Mouse (Mus musculus) limb, embryonic 13.5 days (tissue): ENCODE measurements around the gene Cisd2. TPM values are rescaled to one million over a fixed set of nuclear protein-coding genes. Genes with fewer than 3 reads are reported as not detected.

Source experiments
- ATAC-seq: fragments of 200-750 bp; cut with Nextera tagmentation; 2 replicates; pipeline ENCODE4 v1.8.0; 2017; ENCODE audit warnings: low read depth, moderate number of reproducible peaks, moderate TSS enrichment; ENCODE audit not compliant: low FRiP score
- H3K27ac ChIP-seq: fragments of 300-500 bp; sonication (generic); 2 replicates; pipeline ENCODE4 v1.5.1; 2015; ENCODE audit warnings: inconsistent platforms, mild to moderate bottlenecking, moderate library complexity
- H3K27me3 ChIP-seq: fragments of 300-500 bp; sonication (generic); 2 replicates; pipeline ENCODE4 v1.6.1; 2015; ENCODE audit warnings: mild to moderate bottlenecking, inconsistent platforms
- H3K36me3 ChIP-seq: fragments of 300-500 bp; sonication (generic); 2 replicates; pipeline ENCODE4 v1.6.1; 2015; ENCODE audit warnings: inconsistent platforms, mild to moderate bottlenecking, moderate library complexity
- H3K4me1 ChIP-seq: fragments of 300-500 bp; sonication (generic); 2 replicates; pipeline ENCODE4 v1.6.1; 2015; ENCODE audit warnings: inconsistent platforms
- H3K4me2 ChIP-seq: fragments of 300-500 bp; sonication (generic); replicated peaks from 2 replicates; pipeline ENCODE4 v1.6.1; 2015; ENCODE audit warnings: inconsistent platforms, mild to moderate bottlenecking, moderate library complexity
- H3K4me3 ChIP-seq: fragments of 300-500 bp; sonication (generic); 2 replicates; pipeline ENCODE4 v1.5.1; 2015; ENCODE audit warnings: moderate library complexity, mild to moderate bottlenecking, inconsistent platforms
- H3K9ac ChIP-seq: fragments of 300-500 bp; sonication (generic); 2 replicates; pipeline ENCODE4 v1.6.1; 2015; ENCODE audit warnings: mild to moderate bottlenecking, inconsistent platforms
- H3K9me3 ChIP-seq: fragments of 300-500 bp; sonication (generic); 2 replicates; pipeline ENCODE4 v1.6.1; 2016; ENCODE audit warnings: inconsistent platforms
- WGBS: fragments of 180-500 bp; shearing (Covaris S2); methylation state at CpG from one replicate; pipeline ENCODE4 v1.1.7; 2015; 5-methylcytosine and 5-hydroxymethylcytosine counted together
- polyA plus RNA-seq: library from polyadenylated mRNA; unstranded; fragments of >200 nt; fragmentation: Nextera tagmentation; extraction: Ambion mirVana; gene quantifications from 2 replicates; pipeline ENCODE4 v1.2.1, GENCODE M21; 2015

Gene Cisd2
- polyA plus RNA-seq, 1 experiment from 2014 or later, result 66.8 TPM

DNA sequence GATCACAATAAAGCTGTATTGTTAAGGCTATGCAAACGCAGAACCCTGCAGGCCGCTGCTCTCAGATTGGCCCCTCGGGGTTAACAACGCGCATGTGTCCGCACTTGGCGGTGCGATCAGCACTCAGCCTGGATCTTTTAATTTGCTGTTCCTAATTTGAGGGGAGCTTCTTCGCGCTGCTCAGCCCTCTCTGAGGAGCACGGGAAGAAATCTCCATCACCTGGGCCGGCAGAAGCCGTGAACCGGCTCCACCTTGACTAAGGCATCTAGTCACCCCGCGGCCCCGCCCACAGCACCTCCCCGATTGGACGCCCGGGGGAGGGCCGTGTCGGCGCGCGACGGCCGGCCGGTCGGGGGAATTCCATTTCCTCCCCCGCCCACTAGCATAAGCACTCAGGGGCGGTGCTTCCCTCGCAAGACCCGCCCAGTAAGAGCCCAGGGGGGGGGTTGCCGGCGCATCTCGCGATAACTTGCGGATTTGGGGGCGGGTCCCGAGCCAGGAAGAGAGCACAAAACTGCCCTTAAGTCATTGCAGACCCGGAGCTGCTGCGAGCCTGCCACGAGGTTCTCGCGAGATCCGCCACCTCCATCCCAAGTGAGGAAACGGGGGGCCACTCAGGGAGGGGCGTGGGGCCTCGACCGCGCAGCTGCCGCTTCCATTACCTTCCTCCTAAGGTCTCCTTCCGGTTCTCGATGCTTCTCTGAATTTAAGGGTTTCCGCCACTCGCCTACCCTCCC, 14.2 kb upstream of the Cisd2 start, which contains the start of gene Ube2d3:
Gene Ube2d3, plus strand, starts transcription at position 392 of the 738 bp plus-strand sequence.
- Histone ChIP-seq H3K36me3 (peaks cover 10% of the 10 kb centered on the region; the same call in 1 of the 2 replicates), H3K4me2 (peak within 1 kb of the TSS; percentile 65), H3K27me3 (no peaks in the 10 kb centered on the region), H3K9ac (peak within 1 kb of the TSS; percentile 89), H3K9me3 (no peaks in the 10 kb centered on the region), H3K27ac (peak within 1 kb of the TSS; percentile 100), H3K4me1 (peaks cover 21% of the 10 kb centered on the region), H3K4me3 (peak within 1 kb of the TSS; percentile 71)
- ATAC-seq, result peak; percentile 97
- under 1% methylated on average over 52 of the region's 56 CpGs for WGBS

DNA sequence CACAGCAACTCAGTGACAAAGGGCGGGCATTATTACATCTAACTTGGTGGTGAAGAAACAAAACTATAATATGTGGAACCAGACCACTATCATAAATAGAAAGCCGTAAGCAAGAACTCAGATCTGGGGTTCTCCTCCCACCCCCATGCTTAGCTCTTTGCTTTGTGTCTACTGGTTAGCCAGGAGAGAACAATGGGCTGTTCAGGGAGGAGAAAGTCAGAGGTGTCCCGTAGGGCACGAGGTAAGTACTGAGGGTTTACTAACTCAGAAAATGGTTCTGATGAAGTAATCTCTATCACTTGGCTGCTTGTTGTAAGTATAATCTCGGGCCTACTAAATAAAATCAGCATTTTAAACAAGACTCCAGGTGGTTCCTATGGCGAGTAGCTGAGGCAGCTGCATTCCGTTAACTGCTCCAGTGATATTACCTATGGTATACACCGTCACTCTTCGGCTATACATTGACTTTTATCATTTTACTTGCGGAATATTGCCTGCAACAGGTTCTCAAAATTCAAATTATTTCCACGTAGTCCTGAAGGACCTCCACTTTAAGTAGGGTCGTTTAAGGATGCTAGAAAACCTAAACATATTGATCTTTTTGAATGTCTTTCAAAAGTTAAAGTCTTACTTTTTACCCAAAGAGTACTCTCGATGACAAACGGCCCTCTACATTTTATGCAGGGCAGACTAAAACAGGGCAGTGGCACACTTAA, 13.3 kb upstream of the Cisd2 start:
- H3K4me1 ChIP-seq, result peaks cover 17% of the 10 kb centered on the region
- no peaks in the 10 kb centered on the region for H3K9me3 ChIP-seq
- no peak for ATAC-seq
- peak overlapping the region; percentile 73 for H3K9ac ChIP-seq
- H3K4me2 ChIP-seq, result peak overlapping the region; percentile 65
- H3K4me3 ChIP-seq, result peak overlapping the region; percentile 71
- 41% methylated on average over 14 of the region's 14 CpGs for WGBS
- H3K36me3 ChIP-seq, result peaks cover 10% of the 10 kb centered on the region; the same call in 1 of the 2 replicates
- no peaks in the 10 kb centered on the region for H3K27me3 ChIP-seq
- peak overlapping the region; percentile 85 for H3K27ac ChIP-seq

DNA sequence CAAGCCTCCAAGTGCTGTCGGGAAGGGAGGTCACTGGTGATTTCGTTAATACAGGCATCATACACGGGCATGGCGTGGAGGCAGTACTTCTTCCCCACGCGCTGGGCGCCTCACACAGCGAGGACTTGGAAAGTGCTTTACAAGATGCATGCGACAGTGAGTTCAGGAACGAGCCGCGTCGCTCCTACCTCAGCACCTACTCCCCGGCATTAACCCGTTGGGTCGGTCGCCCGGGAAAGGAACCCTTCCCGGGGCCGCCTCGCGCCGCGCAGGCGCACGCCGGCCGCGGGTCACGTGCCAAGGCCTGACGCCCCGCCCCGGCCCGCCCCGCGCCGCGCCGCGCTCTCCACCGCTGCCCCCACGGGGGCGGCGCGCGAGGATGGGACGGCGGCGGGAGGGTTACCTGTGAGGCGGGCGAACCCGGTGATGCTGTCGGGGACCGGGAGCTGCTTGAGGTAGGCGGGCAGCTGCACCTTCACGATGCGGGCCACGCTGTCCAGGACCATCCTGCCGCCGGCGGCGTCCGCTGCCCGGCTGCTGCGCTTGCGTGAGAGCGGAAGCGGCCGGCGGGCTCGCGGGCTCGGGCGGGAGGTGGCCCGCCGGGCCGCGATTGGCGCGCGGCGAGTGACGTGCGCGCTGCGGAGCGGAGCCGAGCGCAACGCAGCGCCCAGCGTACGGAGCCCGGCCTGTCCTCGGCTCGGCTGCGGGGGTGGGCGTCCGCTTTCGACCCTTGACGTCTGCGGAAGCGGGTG, 693 bp downstream of the Cisd2 start:
- peak overlapping the region; percentile 70 for H3K4me3 ChIP-seq
- peak overlapping the region; percentile 95 for H3K27ac ChIP-seq
- under 1% methylated on average over 102 of the region's 103 CpGs for WGBS
- H3K9ac ChIP-seq, result peak overlapping the region; percentile 79
- no peaks in the 10 kb centered on the region for H3K27me3 ChIP-seq
- peak; percentile 97 for ATAC-seq
- H3K9me3 ChIP-seq, result no peaks in the 10 kb centered on the region
- peaks cover 21% of the 10 kb centered on the region for H3K4me1 ChIP-seq
- H3K36me3 ChIP-seq, result peaks cover 4% of the 10 kb centered on the region; the same call in 1 of the 2 replicates
- H3K4me2 ChIP-seq, result peak overlapping the region; percentile 71

DNA sequence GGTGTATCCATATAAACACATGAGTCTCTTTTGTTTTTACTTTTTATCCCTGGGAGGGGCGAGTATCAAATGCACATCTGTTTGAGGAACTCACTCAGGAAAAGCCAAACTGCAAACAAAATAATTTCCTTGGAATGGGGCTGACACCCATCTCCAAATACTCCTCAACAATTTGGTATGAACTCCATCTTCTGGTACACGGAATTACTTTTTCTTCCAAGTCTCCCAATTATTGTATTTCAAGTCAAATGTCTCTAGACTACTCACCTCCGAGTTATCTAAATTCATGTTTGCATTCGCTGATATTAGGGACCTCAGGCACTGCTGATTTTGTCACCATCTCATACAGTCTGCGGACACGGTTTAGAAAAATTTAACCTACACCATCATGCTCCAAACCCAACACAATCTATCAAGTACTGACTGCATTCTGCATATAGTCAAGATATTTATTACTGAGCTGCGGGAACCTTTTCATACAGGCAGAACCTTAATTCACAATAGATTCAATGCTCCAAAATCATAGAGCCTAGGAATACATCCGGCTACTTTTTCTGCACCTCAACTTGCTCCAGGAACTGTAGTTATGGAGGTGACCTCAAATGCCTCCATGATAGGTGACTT, 1.4 kb downstream of the Cisd2 start:
- Histone ChIP-seq H3K4me3 (peak overlapping the region; percentile 70), H3K9me3 (no peaks in the 10 kb centered on the region), H3K4me1 (peaks cover 21% of the 10 kb centered on the region), H3K9ac (peak overlapping the region; percentile 79), H3K36me3 (no peaks in the 10 kb centered on the region), H3K4me2 (peak overlapping the region; percentile 71), H3K27ac (peak overlapping the region; percentile 95), H3K27me3 (no peaks in the 10 kb centered on the region)
- no peak for ATAC-seq
- WGBS, result 27% methylated on average over 8 of the region's 8 CpGs

DNA sequence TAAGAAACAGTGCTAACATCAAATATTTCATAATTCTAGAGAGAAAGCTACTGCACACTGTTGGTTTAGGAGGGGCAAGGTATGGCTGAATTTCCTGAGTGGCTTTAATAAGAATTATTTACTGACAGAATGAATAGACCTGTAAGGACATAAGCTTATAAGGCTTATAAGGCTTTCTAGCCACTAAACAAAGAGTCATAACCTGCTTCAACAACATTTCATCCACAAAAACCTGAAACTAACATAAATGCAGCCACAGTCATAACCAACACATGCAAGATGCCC, 2.5 kb downstream of the Cisd2 start:
- no peak overlapping the region for H3K27ac ChIP-seq
- peaks cover 21% of the 10 kb centered on the region for H3K4me1 ChIP-seq
- H3K9ac ChIP-seq, result no peak overlapping the region
- H3K9me3 ChIP-seq, result no peaks in the 10 kb centered on the region
- ATAC-seq, result no peak
- H3K4me2 ChIP-seq, result no peak overlapping the region; the same call in 1 of the 2 replicates
- H3K36me3 ChIP-seq, result peaks cover 3% of the 10 kb centered on the region
- H3K27me3 ChIP-seq, result no peaks in the 10 kb centered on the region
- H3K4me3 ChIP-seq, result no peak overlapping the region

DNA sequence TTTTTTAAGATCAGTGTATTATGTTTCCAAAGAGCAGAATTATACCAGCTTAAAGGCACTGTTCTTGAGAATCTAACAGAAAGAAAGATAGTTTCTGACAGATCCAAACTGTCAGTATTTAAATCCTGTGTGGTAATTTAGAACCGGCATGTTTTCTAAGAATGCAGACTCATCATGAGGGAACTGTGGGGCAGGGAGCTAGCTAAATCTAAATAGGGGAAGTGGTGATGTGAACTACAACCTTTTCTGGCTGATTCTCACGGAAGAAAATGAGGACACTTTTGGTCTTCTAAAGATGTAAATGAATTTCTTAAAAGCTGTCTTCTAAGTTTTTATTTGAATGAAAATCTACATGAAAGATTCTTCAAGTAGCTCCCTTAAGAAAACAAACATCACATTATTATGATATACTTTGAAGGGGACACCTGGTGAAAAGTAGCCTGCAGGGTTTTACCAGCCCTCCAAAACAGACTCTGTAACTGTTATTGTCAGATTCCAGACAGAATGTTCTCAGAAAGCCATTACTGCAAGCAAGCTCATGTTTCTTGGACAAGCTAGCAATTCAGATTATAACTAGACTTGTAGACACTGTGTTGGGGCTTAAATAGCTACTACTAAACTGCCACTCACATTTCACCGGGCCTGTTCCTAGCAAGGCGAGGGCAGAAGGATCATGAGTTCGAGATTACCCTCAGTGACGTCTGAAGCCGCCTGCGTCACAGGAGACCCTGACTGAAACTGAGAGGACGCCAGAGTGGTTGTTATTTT, 3.0 kb downstream of the Cisd2 start:
- Histone ChIP-seq H3K4me2 (no peak overlapping the region), H3K36me3 (peaks cover 6% of the 10 kb centered on the region), H3K4me1 (peaks cover 21% of the 10 kb centered on the region), H3K9me3 (no peaks in the 10 kb centered on the region), H3K27me3 (no peaks in the 10 kb centered on the region), H3K9ac (no peak overlapping the region), H3K27ac (no peak overlapping the region), H3K4me3 (no peak overlapping the region)
- no peak for ATAC-seq
- whole genome bisulfite sequencing, result 79% methylated on average over 9 of the region's 9 CpGs

DNA sequence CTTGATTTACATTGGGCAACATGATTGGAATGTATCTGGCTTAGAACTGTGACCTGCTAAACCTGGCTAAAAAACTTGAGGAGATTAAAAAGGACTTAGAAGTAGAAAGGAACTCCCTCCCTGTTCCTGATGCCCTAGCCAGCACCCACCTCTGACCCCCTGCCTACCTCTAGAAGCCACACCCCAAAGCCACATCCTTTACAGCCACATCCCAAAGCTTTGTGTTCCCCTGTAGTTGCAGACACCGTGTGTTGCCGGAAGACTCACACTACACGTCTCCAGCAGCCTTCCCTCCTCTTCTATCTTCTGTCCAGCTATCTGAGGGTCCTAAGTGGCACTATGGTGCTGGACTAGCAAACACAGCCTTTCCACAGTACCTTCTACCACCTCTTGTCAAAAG, 5.9 kb downstream of the Cisd2 start:
- no peaks in the 10 kb centered on the region for H3K9me3 ChIP-seq
- WGBS, result 93% methylated on average over 3 of the region's 3 CpGs
- H3K4me3 ChIP-seq, result no peak overlapping the region
- H3K36me3 ChIP-seq, result peaks cover 6% of the 10 kb centered on the region
- H3K4me2 ChIP-seq, result no peak overlapping the region
- H3K4me1 ChIP-seq, result peaks cover 30% of the 10 kb centered on the region
- no peak overlapping the region for H3K27ac ChIP-seq
- H3K27me3 ChIP-seq, result no peaks in the 10 kb centered on the region
- H3K9ac ChIP-seq, result no peak overlapping the region
- ATAC-seq, result no peak

DNA sequence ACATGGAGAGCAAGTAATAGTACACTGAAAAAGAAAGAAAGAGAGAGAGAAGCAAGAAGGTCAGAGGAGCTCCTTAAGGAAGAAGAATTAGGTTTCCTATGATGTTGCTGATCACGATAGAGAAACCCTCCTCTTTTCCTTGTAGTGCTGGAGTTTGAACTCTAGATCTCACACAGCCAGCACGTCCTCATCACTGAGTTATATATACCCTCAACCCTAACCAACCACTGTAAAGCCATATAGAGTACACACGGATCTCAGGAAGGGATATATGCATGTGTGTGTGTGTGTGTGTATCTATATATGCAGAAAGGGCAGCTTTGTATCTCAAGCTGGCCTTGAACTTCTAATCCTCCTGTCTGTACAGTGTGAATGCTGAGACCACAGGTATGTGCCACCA, 6.5 kb downstream of the Cisd2 start:
- no peak overlapping the region for H3K4me3 ChIP-seq
- no peak for ATAC-seq
- 78% methylated on average over 3 of the region's 3 CpGs for WGBS

DNA sequence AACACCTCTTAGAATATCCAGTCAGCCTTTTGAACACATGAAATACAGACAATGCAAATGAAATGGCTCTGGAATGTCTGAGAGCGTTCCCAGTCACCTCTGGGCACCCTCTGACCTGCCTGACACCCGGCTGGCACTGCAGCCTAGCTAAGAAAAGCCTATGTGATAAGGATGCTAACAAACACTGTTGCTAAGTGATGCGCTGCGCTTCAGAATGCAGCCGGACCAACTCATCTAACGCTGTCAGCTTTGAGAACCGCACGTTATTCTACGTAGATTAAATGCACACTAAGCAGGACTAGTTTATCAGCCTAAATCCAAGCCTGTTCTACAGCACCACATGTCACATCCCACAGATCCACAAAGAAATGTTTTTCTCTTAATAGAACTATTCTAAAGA, 11.9 kb downstream of the Cisd2 start:
- Histone ChIP-seq H3K27me3 (no peaks in the 10 kb centered on the region), H3K4me1 (peaks cover 13% of the 10 kb centered on the region), H3K9me3 (peaks cover 4% of the 10 kb centered on the region; the same call in 1 of the 2 replicates), H3K4me3 (no peak overlapping the region), H3K36me3 (peaks cover 32% of the 10 kb centered on the region), H3K27ac (no peak overlapping the region), H3K9ac (no peak overlapping the region), H3K4me2 (no peak overlapping the region)
- WGBS, result 85% methylated on average over 9 of the region's 9 CpGs
- no peak for ATAC-seq

More for the DNA sequence above, 6.5 kb downstream of the Cisd2 start:
- no peaks in the 10 kb centered on the region for H3K9me3 ChIP-seq
- no peak overlapping the region for H3K27ac ChIP-seq
- H3K4me1 ChIP-seq, result peaks cover 27% of the 10 kb centered on the region
- no peak overlapping the region for H3K4me2 ChIP-seq
- H3K36me3 ChIP-seq, result peaks cover 6% of the 10 kb centered on the region
- no peak overlapping the region for H3K9ac ChIP-seq
- H3K27me3 ChIP-seq, result no peaks in the 10 kb centered on the region

DNA sequence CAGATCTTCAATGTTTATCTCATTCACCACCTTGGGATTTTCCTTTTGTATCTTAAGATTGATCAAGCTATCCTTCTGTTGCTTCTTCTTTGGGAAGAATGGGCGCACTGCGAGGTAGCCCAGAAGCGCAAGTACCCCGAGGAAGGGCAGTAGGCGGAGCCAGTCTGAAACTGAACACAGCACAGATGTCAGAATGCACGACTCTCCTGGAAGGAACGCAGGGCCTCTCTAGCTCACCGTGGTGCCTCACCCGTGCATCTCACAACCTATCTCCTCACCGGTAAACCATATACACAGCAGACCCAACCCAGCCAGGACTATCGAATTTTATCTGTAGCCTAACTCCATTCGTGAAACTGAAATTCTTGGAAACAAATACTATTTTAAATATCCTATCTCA, 12.7 kb downstream of the Cisd2 start:
- Histone ChIP-seq H3K27ac (no peak overlapping the region), H3K4me1 (peaks cover 13% of the 10 kb centered on the region), H3K9me3 (peaks cover 4% of the 10 kb centered on the region; the same call in 1 of the 2 replicates), H3K9ac (no peak overlapping the region), H3K36me3 (peaks cover 33% of the 10 kb centered on the region), H3K27me3 (no peaks in the 10 kb centered on the region), H3K4me3 (no peak overlapping the region), H3K4me2 (no peak overlapping the region)
- no peak for ATAC-seq
- 92% methylated on average over 12 of the region's 12 CpGs for WGBS

DNA sequence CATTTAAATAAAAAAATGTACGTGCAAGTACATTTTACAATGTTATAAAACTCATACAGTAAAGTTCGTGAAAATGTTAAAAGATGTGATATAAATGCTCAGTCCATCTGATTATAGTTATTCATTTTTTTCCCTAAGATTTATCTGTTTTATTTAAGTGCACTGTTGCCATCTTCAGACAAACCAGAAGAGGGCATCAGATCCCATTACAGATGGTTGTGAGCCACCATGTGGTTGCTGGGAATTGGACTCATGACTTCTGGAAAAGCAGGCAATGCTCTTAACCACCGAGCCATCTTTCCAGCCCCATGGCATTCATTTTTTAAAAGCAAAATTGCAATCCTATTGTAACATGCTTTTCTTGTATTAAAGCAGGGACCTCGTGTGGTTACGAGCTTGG, 14.5 kb downstream of the Cisd2 start:
- no peaks in the 10 kb centered on the region for H3K27me3 ChIP-seq
- H3K36me3 ChIP-seq, result peaks cover 41% of the 10 kb centered on the region
- no peak overlapping the region for H3K4me3 ChIP-seq
- 85% methylated on average over 5 of the region's 5 CpGs for WGBS
- H3K4me1 ChIP-seq, result peaks cover 12% of the 10 kb centered on the region
- H3K27ac ChIP-seq, result no peak overlapping the region
- no peak overlapping the region for H3K9ac ChIP-seq
- ATAC-seq, result no peak
- H3K9me3 ChIP-seq, result peaks cover 4% of the 10 kb centered on the region; the same call in 1 of the 2 replicates
- H3K4me2 ChIP-seq, result no peak overlapping the region
